Comparison of ENCODE assay signal across 8 mouse cellular contexts in the genomic region with DNA sequence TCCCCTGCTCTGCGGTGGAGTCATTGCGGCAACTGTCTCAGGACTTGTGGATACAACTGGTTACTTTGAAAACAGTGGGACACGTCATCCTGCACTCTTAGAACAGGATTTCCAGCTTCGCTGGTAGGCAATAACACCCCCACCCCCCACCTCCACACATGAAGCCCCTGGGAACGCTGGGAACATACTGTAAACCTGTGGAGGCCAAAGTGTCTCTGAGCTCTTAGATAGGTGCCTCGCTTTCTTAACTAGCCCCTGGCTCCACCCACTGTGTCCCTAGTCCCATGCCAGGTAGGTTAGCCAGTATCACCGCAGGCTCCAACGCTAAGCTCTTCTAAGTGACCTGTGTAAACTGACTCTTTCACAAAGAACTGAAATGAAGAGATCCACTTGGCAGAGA.
DNase-seq lines count a peak whose midpoint lies in the region; ATAC-seq lines count a peak whose summit lies in the region.

No protein-coding gene starts in this region.

- peak overlapping the region; percentile 55 for H3K4me2 ChIP-seq in midbrain, embryonic 13.5 days (replicated peaks)
- no peak overlapping the region for H3K4me2 ChIP-seq in midbrain, embryonic 11.5 days
- peak overlapping the region; percentile 74 for H3K4me2 ChIP-seq in limb, embryonic 13.5 days (replicated peaks)
- H3K4me2 ChIP-seq in neural tube, embryonic 14.5 days (ENCODE audit: low read depth, low read length): peak overlapping the region; percentile 56

- no peak for DNase-seq in midbrain, embryonic 11.5 days (ENCODE audit: low spot score, missing footprints)
- no peak for DNase-seq in hindbrain, embryonic 10.5 days (ENCODE audit: low spot score)
- no peak for DNase-seq in urinary bladder, adult 2 months (ENCODE audit: low spot score)
- DNase-seq in left cerebral cortex, adult 9 months (ENCODE audit: low spot score in 2 of 2): no peak
- no peak for DNase-seq in layer of hippocampus, postnatal 10 days (ENCODE audit: low spot score in 2 of 2)

- H3K36me3 ChIP-seq in midbrain, embryonic 13.5 days: no peaks in the 10 kb centered on the region
- no peaks in the 10 kb centered on the region for H3K36me3 ChIP-seq in midbrain, embryonic 11.5 days (ENCODE audit: control insufficient read depth, insufficient read depth, low read length)
- no peaks in the 10 kb centered on the region for H3K36me3 ChIP-seq in hindbrain, embryonic 10.5 days
- no peaks in the 10 kb centered on the region for H3K36me3 ChIP-seq in limb, embryonic 13.5 days
- H3K36me3 ChIP-seq in neural tube, embryonic 14.5 days (ENCODE audit: control insufficient read depth, insufficient read depth, low read length): no peaks in the 10 kb centered on the region

- peak overlapping the region; percentile 68; the same call in 1 of the 2 replicates for H3K27ac ChIP-seq in midbrain, embryonic 13.5 days
- H3K27ac ChIP-seq in midbrain, embryonic 11.5 days (ENCODE audit: low read depth, low read length): no peak overlapping the region
- H3K27ac ChIP-seq in hindbrain, embryonic 10.5 days: no peak overlapping the region; the same call in 1 of the 2 replicates
- peak overlapping the region; percentile 89 for H3K27ac ChIP-seq in limb, embryonic 13.5 days
- H3K27ac ChIP-seq in neural tube, embryonic 14.5 days (ENCODE audit: low read depth, low read length): peak overlapping the region; percentile 76

- WGBS in midbrain, embryonic 13.5 days: 55% methylated on average over 8 of the region's 8 CpGs
- 53% methylated on average over 8 of the region's 8 CpGs for WGBS in midbrain, embryonic 11.5 days
- WGBS in hindbrain, embryonic 10.5 days: 58% methylated on average over 8 of the region's 8 CpGs
- 43% methylated on average over 8 of the region's 8 CpGs for WGBS in limb, embryonic 13.5 days
- WGBS in neural tube, embryonic 14.5 days: 52% methylated on average over 8 of the region's 8 CpGs

- no peak for ATAC-seq in midbrain, embryonic 13.5 days
- ATAC-seq in midbrain, embryonic 11.5 days (ENCODE audit: low FRiP score): no peak
- ATAC-seq in limb, embryonic 13.5 days (ENCODE audit: low FRiP score, low read depth): no peak
- ATAC-seq in neural tube, embryonic 14.5 days (ENCODE audit: low read depth): no peak

- H3K27me3 ChIP-seq in midbrain, embryonic 13.5 days: peaks cover 93% of the 10 kb centered on the region
- peaks cover 77% of the 10 kb centered on the region for H3K27me3 ChIP-seq in midbrain, embryonic 11.5 days (ENCODE audit: control insufficient read depth, insufficient read depth, low read length)
- peaks cover 99% of the 10 kb centered on the region for H3K27me3 ChIP-seq in hindbrain, embryonic 10.5 days (ENCODE audit: insufficient read depth, poor library complexity, severe bottlenecking)
- H3K27me3 ChIP-seq in limb, embryonic 13.5 days: 0 out of 2 replicates have a peak, but pooled peaks cover 1% of the 10 kb centered on the region
- no peaks in the 10 kb centered on the region; the same call in 1 of the 2 replicates for H3K27me3 ChIP-seq in neural tube, embryonic 14.5 days (ENCODE audit: control insufficient read depth, insufficient read depth, low read length)

- H3K4me3 ChIP-seq in midbrain, embryonic 13.5 days (replicated peaks): peak overlapping the region; percentile 33; the same call in 1 of the 2 replicates
- no peak overlapping the region for H3K4me3 ChIP-seq in midbrain, embryonic 11.5 days (ENCODE audit: low read depth, low read length)
- peak overlapping the region; percentile 40; the same call in 1 of the 2 replicates for H3K4me3 ChIP-seq in hindbrain, embryonic 10.5 days
- peak overlapping the region; percentile 50 for H3K4me3 ChIP-seq in limb, embryonic 13.5 days
- H3K4me3 ChIP-seq in neural tube, embryonic 14.5 days (ENCODE audit: low read depth, low read length): peak overlapping the region; percentile 29; the same call in 1 of the 2 replicates

- peaks cover 25% of the 10 kb centered on the region for H3K4me1 ChIP-seq in midbrain, embryonic 13.5 days (replicated peaks)
- peaks cover 7% of the 10 kb centered on the region for H3K4me1 ChIP-seq in midbrain, embryonic 11.5 days (ENCODE audit: control insufficient read depth, insufficient read depth, low read length)
- peaks cover 15% of the 10 kb centered on the region for H3K4me1 ChIP-seq in hindbrain, embryonic 10.5 days (replicated peaks)
- peaks cover 40% of the 10 kb centered on the region for H3K4me1 ChIP-seq in limb, embryonic 13.5 days
- H3K4me1 ChIP-seq in neural tube, embryonic 14.5 days (ENCODE audit: control insufficient read depth, insufficient read depth, low read length): peaks cover 16% of the 10 kb centered on the region

- H3K9me3 ChIP-seq in midbrain, embryonic 13.5 days: no peaks in the 10 kb centered on the region
- H3K9me3 ChIP-seq in midbrain, embryonic 11.5 days (ENCODE audit: control insufficient read depth, low read length): no peaks in the 10 kb centered on the region
- no peaks in the 10 kb centered on the region for H3K9me3 ChIP-seq in hindbrain, embryonic 10.5 days
- H3K9me3 ChIP-seq in limb, embryonic 13.5 days: no peaks in the 10 kb centered on the region
- no peaks in the 10 kb centered on the region for H3K9me3 ChIP-seq in neural tube, embryonic 14.5 days (ENCODE audit: control insufficient read depth, low read length)

- no peak overlapping the region for H3K9ac ChIP-seq in midbrain, embryonic 13.5 days (replicated peaks)
- no peak overlapping the region for H3K9ac ChIP-seq in midbrain, embryonic 11.5 days (ENCODE audit: low read length)
- H3K9ac ChIP-seq in limb, embryonic 13.5 days: peak overlapping the region; percentile 78
- H3K9ac ChIP-seq in neural tube, embryonic 14.5 days (replicated peaks; ENCODE audit: low read depth, low read length): no peak overlapping the region; the same call in 1 of the 2 replicates

Comparison
In these comparisons a context has a peak if more than half of its experiments do, and no peak if none do; other contexts are left out.
1. H3K27ac ChIP-seq: peak in midbrain, embryonic 13.5 days (single experiment), limb, embryonic 13.5 days (single experiment) and neural tube, embryonic 14.5 days (single experiment); none in midbrain, embryonic 11.5 days (single experiment) and hindbrain, embryonic 10.5 days (single experiment).